Mouse (Mus musculus) testis, adult 2 months (tissue): ENCODE results near the gene Gm20696.

Source experiments
- CTCF ChIP-seq: fragments of 200-500 bp; IDR thresholded peaks from 2 replicates; pipeline ENCODE4 v1.5.1; 2012; ENCODE audit warnings: low read depth, mild to moderate bottlenecking, inconsistent platforms, low read length, moderate library complexity; ENCODE audit not compliant: control insufficient read depth, insufficient read depth, insufficient replicate concordance
- POLR2A ChIP-seq: fragments of 200-500 bp; IDR thresholded peaks from 2 replicates; pipeline ENCODE4 v1.6.1; 2012; ENCODE audit warnings: low read depth, mild to moderate bottlenecking, inconsistent platforms, low read length, moderate library complexity; ENCODE audit not compliant: control insufficient read depth

GRCm38 (mm10) chr6:99649307-99649706, 17.3 kb downstream of the Gm20696 start:
- TF ChIP-seq CTCF (no peak), POLR2A (no peak)
